Mouse (Mus musculus): ENCODE results near the gene Gm4131. TPM values are rescaled to one million over a fixed set of nuclear protein-coding genes. Genes with fewer than 3 reads are reported as not detected.

Gm4131 gene
- total RNA-seq, 2 experiments from 2014 or later, result not detected

DNA sequence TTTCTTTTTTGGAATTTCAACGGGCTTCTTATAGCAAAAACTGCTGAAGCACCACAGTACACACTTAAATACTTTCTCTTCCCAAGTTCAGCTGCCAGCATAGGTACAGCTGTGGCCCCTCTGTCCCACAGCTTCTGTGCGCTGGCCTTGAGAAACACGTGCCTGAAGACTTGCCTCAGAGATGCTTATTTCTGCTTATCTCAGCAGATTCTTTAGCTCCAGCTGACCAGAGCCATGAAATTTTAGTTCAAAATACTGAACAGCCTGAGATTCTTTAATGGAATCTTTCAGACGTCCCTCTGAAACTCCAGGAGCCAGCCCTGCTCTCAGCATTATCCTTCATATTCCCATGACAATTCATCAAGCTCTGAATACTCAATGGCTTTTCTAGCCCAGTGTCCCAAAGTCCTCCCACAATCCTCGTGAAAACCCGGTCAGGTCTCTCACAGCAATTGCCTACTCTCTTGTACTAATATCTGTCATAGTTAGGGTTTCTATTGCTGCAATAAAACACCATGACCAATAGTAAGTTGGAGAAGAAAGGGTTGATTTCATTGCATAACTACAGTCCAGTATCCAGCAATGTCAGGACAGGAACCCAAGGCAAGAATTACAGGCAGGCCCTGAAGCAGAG, 98.5 kb downstream of the Gm4131 start:
- DNase-seq, result no peak
- intact Hi-C loops (cut with DNase I), result no loop called here

DNA sequence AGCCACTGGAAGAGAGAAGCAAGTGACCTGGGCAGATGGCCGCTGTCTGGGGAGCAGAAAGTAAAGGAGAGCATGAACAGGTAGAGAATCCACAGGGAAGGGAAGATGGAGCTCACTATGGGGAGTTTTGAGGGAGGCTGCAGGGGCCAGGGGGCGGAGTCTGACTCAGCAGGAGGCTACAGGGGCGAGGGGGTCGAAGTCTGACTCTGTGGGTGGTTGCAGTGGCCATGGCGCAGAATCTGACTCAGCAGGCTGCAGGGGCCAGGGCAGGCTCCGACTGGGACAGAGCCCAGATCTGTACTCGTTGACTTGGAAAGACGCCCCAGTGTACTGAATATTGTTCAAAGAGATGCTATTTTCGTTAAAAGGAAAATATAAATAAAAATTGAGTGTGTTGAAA, 101.8 kb downstream of the Gm4131 start:
- intact Hi-C loops (cut with DNase I), result no loop called here
- DNase-seq, result peak; percentile 25

- DNase-seq, result no peak
- intact Hi-C loops (cut with DNase I), result loop anchor here (5.0 kb wide), 3 partner anchors 812 to 1112 kb away; no protein-coding TSS in a partner anchor
Observed at GRCm38 (mm10) chr14:62459541-62459940, 107.2 kb downstream of the Gm4131 start.

- peak; percentile 94 for DNase-seq
- intact Hi-C loops (cut with DNase I), result loop anchor here (5.0 kb wide), 3 partner anchors 810 to 1110 kb away; no protein-coding TSS in a partner anchor
Observed at GRCm38 (mm10) chr14:62457420-62458181, 109.1 kb downstream of the Gm4131 start.

DNA sequence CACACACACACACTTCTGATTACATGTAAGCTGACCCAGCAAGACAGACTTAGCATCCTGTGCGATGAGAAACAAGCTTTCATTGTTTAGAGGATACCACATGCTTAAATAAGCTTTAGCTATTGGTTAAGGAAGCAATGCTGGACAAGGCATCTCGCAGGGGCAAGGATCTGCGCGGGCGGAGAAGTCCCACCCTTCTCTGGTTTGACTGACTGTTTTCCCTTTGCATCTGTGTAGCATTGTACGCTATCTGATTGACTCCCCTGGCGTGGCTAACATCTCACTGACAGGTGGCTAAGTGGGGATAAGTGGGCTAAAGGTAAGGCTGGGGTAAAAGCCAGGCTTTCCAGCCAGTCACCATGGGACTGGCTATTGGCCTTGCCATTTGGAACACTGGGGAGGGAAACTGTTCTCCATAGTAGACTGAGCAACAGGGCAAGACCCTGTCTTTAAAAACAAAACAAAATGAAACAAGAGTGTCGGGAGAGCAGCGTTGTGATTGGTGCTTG, 110.4 kb downstream of the Gm4131 start, which contains the start of gene Gucy1b2:
Gucy1b2 (minus strand) TSS at position 51 of the 509 bp plus-strand sequence.
- intact Hi-C loops (cut with DNase I), result loop anchor here (5.0 kb wide), 3 partner anchors 809 to 1109 kb away; no protein-coding TSS in a partner anchor

GRCm38 (mm10) chr14:62455570-62455879, 111.2 kb downstream of the Gm4131 start:
- intact Hi-C loops (cut with DNase I), result loop anchor here (5.0 kb wide), 3 partner anchors 808 to 1108 kb away; no protein-coding TSS in a partner anchor
- DNase-seq, result no peak

More for the DNA sequence above, 110.4 kb downstream of the Gm4131 start, which contains the start of gene Gucy1b2:
- DNase-seq, result no peak

DNA sequence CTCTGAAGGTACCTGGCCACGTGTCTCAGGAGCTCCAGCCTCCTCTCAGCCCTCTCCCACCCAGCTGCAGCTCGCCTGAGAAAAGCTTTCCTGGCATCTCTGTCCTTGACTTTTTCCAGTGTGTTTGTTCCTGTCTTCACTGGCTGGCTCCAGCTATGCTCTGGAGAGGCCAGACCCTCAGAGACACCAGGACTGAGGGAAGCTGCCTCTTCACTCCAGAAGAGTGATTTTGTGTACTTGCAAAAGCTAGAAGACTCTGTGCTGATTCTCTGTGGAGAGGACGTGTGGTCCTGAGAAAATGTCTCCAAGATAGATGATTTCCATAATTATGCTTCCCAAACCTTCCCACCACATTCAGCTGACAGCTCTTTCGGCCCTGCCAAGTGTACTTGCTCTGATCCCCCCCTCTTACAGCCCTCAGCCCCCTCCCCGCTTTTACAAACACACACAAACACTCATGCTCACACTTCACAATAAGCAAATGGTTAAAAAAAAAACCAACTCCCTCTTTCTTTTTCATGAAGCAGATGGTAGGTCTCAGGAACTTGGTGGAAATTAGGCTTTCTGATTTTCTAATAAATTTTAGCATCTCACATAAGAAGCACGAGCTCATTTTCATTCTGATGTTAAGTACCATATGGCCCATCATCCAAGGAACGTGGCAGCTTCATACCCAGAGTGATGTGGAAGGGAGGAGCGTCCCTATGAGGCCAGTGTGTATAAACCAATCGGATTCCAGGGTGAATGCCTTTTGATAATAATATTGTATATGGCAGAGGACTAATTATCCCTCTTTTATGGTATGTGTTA, 111.8 kb downstream of the Gm4131 start:
- no peak for DNase-seq
- intact Hi-C loops (cut with DNase I), result loop anchor here (5.0 kb wide), 3 partner anchors 808 to 1108 kb away; no protein-coding TSS in a partner anchor

GRCm38 (mm10) chr14:62454136-62454535, 112.6 kb downstream of the Gm4131 start:
- intact Hi-C loops (cut with DNase I), result no loop called here
- DNase-seq, result no peak

- no peak for DNase-seq
- intact Hi-C loops (cut with DNase I), result no loop called here
Observed at GRCm38 (mm10) chr14:62453276-62453675, 113.4 kb downstream of the Gm4131 start.

GRCm38 (mm10) chr14:62450706-62451105, 116.0 kb downstream of the Gm4131 start:
- DNase-seq, result no peak
- intact Hi-C loops (cut with DNase I), result no loop called here

GRCm38 (mm10) chr14:62447214-62447548, 119.5 kb downstream of the Gm4131 start:
- intact Hi-C loops (cut with DNase I), result no loop called here

GRCm38 (mm10) chr14:62446385-62447213, 120.1 kb downstream of the Gm4131 start:
- intact Hi-C loops (cut with DNase I), result no loop called here
- DNase-seq, result no peak

More at GRCm38 (mm10) chr14:62447214-62447548, 119.5 kb downstream of the Gm4131 start:
- peak; percentile 56 for DNase-seq

GRCm38 (mm10) chr14:62443840-62444430, 122.8 kb downstream of the Gm4131 start:
- no peak for DNase-seq

DNA sequence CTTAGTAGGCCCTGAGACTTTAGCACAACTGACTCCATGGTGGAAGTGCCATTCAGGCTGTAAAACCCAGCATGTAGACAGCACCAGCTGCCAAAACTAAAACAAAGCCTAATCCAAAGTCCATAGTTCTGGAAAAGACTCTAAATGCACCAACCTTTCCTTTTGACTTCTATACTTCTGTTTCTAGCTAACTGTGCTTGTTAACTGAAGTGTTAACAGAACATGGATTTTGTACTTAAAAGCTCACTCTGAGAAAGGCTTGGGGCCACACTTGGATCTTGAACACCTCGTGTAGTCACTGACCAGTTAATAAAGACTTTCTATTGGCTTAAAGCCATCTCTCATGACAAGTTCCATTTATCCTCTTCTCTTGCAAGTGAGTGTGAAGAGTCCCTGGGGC, 123.8 kb downstream of the Gm4131 start:
- no peak for DNase-seq
- intact Hi-C loops (cut with DNase I), result no loop called here

More at GRCm38 (mm10) chr14:62443840-62444430, 122.8 kb downstream of the Gm4131 start:
- intact Hi-C loops (cut with DNase I), result no loop called here

GRCm38 (mm10) chr14:62440036-62440435, 126.7 kb downstream of the Gm4131 start:
- no peak for DNase-seq
- intact Hi-C loops (cut with DNase I), result no loop called here

DNA sequence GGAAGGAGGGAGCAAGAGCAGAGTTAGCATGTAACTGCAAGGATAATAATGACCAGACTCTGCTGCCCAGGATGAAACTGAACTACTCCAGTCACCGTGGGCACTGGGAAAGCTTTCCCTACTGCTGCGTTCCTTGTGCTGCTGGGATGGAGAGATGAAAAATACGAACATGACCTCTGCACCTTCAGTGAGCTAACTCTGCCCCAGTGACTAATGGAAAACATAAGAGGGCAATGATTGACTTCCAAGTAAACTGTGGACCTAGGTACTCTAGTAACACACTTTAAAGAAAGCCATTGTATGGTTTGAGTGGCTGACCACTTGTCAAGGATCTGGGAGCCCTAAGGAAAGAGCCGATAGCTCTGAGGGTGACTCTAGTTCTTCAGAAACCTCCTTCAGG, 128.5 kb downstream of the Gm4131 start:
- DNase-seq, result no peak
- intact Hi-C loops (cut with DNase I), result no loop called here

DNA sequence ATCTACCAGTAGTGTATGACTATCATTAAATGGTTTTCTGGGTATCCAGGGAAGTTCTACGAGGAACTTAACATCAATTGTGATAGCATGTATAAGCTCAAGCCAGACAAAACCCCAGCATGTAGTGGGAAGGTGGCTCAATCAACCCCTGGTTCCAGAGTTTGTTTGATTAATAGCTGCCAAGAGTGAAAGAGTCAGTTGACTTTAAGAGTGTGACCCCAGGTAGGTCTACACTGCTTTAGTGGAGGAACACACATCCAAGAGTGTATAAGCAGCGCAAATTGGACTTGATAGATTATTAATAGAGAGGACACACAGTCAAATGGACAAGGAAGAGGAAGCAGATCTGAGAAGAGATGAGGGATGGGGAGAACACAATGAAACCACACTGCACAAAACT, 128.9 kb downstream of the Gm4131 start:
- intact Hi-C loops (cut with DNase I), result no loop called here
- no peak for DNase-seq

- peak; percentile 27 for DNase-seq
- intact Hi-C loops (cut with DNase I), result no loop called here
Observed at GRCm38 (mm10) chr14:62425277-62425691, 141.4 kb downstream of the Gm4131 start.

- intact Hi-C loops (cut with DNase I), result no loop called here
Observed at GRCm38 (mm10) chr14:62422265-62422664, 144.5 kb downstream of the Gm4131 start.

More at GRCm38 (mm10) chr14:62422265-62422664, 144.5 kb downstream of the Gm4131 start:
- DNase-seq, result peak; percentile 32
